Mouse (Mus musculus): ENCODE results near the gene Prkci.

DNA sequence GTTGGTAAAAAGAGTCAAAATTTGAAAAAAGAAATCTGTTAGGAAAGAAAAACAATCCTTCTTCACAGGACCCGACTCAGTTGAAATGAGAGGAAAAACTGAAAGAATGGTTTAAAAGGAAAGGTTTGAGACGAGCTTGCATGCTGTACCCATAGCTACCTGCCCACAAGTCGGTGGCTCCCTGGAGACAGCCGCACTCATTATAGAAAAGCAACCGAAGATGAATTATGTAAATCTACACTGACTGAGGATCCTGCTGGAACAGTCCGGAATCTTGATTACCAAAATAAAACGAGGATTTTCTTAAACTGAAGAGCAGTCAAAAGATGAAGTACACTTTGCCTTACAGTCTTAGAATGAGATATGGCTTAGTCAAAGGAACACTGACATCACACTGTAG is 72.9 kb downstream of the Prkci start:
- TF ChIP-seq CTCF (IDR thresholded peaks at IDR 0.05; ENCODE audit: low read depth) (no peak), EP300 (IDR thresholded peaks at IDR 0.05; ENCODE audit: low read depth) (no peak)
